Mouse (Mus musculus): ENCODE measurements at regions not wholly inside any gene's neighbourhood (a gene's known extent, or its start where the extent isn't known, plus 50 kb on each side); places are given as distances from the start of the nearest gene placed in this dataset.

DNA sequence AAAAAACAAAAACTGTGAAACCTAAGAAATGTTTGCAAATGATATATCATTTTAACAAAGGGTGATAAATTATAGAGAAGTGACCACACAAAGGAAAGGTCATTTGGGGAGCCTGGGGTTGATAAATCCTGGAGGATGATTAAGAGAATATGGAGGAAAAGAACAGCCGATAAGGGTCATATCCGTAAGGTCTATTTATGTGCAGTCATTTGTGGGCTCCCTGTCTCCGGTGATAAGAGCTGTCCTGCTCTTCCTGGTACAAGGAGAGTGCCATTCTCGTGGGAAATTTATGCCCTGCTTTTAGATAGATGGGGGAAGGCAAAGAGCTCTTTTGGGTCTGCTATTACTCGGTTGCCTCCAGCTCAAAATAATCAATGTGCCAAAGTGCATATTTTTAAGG, 175.9 kb upstream of the Jarid2 start:
- no peak for DNase-seq (ENCODE audit: low spot score in 2 of 2)

DNA sequence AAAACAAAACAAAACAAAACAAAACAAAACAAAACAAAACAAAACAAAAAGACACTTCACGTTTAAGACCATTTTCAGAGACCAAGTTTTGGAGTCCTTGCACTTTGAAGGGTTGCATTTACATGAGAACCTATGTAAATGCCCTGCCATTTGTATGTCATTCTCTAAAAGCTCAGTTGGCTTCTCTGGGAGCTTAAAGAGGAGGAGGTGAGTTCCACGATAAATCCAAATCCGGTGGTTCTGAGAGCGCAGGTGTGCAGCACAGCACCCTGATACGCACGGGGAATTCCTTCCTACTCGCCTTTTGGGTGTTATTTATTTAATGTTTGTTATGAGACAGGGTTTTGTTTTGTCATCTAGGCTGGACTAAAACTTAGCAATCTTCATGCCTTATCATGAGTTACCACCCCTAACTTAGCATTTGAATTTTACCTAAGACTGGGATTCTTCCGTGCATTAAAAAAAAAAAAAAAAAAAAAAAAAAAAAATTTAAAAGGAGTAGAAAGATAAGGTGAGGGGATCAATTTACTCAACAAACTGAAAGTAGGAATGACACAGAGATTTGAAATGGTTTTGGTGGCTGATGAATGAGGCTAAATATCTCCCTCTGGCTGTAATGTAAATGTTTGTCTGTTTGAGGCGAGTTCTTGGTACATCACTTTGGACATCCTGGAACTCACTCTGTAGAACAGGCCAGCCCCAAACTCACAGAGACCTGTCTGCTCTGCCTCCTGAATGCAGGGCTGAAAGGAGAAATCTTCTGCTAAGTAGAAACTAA, 174.4 kb upstream of the Jarid2 start:
- DNase-seq (ENCODE audit: low spot score in 2 of 2), result no peak

DNA sequence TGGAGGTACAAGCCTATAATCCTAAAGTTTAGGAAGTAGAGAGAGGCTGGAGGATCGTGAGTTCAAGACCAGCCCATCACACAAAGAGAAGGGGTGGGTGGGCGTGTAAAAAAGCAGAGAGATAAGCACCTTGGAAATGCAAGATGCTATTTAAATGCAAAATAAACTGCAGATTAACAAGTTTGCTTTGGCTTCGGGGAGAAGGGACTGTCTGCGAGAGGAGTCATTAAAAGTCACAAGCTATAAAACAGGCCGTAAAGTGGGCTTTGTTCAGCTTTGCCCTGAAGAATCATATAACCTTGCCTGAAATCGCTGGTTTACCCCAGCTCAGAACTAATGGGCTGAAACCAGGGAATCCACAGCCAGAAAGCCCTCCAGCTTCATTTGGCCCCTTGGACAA, 173.3 kb upstream of the Jarid2 start:
- no peak for DNase-seq (ENCODE audit: low spot score in 2 of 2)

DNA sequence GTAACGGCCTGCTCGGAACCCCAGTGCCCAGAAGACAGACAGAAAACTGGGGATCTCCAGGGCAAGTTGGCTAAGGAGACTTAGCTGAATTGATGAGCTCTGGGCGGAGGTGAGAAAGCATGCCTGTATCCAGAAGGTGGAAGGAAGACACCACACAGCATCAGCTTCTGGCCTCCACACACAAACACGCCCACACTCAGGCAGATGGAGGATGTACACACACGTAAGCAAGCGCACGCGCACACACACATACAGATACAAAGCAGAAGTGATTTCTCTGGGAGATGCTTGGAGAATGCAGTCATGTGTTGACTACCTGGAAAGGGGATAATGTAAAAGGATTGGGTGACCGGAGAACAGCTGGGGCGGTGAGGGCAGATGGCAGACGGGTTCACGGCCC, 171.2 kb upstream of the Jarid2 start:
- no peak for DNase-seq (ENCODE audit: low spot score in 2 of 2)

DNA sequence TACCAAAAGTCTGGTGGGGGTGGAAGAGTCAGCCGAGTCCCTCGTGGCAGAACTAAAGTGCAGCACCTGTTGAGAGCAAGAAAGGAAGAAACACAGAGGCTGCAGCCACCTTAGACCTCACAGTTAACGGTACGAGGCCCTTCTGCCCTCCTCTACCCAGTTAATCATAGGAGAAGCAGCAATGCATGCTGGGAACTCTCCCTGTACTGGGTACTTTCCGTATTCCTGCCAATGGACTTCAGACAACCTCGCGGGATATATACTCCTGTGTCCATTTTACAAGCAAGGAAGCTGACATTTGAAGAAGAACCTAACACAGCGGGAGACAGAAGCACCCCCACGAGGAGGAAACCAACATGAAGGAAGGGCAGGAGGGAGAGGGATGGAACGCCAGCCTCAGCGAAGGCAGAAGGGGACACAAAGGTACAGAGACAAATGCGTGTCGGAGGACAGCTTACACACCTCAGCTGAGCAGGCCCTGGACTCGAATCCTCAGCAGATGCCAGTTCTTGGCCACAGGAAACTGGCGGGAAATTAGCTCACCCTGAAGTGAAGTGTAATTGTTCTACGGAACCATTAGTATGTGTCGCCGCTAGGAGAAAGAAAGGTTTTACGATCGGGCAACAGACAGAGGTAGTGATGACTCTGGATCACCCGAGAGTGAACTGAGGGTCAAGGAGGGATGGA, 170.6 kb upstream of the Jarid2 start:
- DNase-seq (ENCODE audit: low spot score in 2 of 2), result no peak

DNA sequence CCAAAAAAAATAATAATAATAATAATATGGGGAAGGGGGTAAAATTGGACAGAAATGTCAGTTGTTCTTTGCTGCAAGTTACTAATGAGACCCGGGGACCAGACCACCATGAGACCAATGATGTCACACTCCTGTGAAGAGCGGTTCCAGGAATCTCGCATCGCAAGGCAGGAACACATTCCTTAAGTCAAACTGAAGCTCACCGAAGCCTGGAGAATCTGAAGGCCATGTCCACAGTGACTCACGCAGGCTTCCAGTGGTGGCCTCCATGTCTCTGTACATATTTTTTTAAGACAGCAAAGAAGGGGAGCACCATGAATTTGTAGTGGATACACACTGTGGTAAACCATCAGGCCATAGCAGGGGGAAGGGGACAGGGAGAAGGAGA, 170.1 kb upstream of the Jarid2 start:
- no peak for DNase-seq (ENCODE audit: low spot score in 2 of 2)

DNA sequence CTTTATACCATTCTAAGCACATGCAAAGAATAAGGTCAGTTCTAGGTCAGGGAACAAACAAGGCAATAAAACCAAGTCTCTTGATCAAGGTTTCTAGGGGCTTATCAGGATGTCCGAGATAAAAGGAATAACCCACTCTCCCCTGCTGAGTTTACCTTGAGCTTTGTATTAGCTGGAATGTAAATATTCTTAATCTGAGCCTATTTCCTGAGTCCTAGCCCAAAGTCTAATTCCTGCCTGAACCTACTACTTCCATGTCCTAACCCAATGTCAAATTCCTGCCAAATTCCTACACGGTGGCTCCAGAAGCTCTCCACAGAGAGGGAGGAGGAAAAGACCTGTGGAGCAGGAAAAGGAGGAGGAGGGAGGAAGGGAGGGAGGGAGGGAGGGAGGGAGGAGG, 169.6 kb upstream of the Jarid2 start:
- DNase-seq (ENCODE audit: low spot score in 2 of 2), result no peak

DNA sequence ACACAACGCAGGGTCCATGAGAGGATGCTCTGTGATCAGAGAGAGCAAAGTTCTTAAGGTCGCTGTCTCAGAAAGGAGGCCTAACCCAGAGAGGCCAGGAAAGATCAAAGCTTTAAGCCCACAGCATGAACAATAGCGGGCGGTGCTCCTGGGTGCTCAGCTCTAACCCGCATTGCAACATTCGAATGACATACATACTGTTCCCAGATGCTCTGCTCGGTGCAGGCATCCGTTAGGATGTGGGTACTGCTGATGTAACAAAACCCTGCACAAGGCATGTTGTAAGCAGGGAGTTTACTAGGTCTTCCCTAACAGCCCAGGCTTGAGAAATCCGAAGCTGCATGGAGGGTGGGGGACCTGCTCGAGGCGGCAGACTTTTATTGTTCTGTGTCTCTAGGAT, 164.6 kb upstream of the Jarid2 start:
- no peak for DNase-seq (ENCODE audit: low spot score in 2 of 2)

DNA sequence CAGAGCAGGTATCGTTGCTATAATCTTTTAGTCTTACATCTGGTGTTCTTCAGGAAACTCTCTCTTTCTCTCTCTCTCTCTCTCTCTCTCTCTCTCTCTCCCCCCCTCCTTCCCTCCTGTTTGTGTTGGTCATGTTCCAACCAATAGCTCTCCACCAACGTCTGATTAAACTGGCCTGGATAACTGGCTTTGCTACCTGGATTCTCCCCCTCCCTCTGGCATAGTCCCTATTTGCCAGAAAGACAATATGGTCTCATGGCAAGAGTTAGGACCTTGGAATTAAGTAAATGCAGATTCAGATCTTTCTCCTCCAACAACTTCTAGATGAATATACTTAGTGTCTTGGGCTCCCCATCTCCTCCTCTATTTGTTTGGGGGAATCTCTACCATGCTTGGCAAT, 161.6 kb upstream of the Jarid2 start:
- no peak for DNase-seq (ENCODE audit: low spot score in 2 of 2)

DNA sequence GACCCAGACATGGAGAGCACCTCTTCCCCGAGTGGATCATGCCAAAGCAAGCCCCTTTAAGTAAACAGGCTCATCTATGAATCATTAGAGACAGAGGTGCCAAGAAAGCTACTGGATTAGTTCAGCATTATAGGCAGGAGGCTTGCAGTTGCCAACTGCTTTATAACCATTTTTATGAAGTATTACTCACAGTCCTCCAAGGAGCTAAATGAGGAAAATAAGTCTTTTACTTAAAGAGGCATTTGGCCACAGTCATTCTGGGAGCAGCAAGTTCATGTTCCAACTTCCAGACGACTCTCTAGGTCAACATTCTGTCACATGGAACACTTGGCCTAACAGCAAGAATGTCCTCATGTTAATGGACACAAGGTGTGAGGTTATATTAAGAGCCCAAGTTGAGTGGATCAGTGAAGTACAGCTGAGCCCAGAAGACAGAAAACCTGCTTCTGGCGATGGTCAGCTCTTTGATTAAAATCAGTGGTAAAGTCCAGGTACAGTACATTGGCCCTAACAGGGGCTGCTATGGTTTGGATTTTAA, 160.0 kb upstream of the Jarid2 start:
- DNase-seq (ENCODE audit: low spot score in 2 of 2), result no peak

DNA sequence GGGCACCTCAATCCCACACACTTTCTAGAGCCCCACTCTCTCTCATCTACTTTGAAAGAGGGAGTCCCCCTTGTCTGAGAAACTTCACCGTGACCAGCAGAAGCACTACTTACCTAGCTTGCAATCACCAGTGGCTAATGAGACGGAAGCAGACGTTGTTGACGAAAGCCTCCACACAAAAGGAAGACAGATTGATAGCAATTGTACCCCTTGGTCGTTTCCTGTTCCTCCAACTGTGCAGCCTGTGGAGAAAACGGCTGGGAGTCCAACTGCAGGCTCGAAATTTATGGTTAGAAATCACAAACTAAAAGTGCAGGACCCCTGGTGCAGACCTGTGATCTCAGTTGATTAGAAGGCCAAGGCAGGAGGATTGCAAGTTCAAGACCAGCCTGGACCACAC, 155.8 kb upstream of the Jarid2 start:
- no peak for DNase-seq (ENCODE audit: low spot score in 2 of 2)

DNA sequence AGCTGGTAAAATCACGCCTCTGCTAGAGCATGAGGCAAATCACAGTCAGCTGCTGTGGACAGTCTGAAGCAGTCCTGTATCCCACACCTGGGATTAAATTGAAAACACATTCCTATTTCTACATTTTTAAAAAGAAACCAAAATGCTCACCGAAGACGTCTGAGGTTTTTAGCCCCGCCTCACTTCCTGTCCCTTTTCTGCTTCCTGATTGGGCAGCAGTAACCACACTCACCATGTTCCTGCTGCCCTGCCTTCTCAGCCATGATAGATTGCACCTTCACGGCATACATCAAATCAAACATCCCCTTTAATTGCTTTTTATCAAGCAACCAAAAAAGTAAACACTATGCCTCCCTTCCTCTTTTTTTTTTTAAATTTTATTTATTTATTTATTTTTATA, 150.1 kb upstream of the Jarid2 start:
- no peak for DNase-seq (ENCODE audit: low spot score in 2 of 2)

DNA sequence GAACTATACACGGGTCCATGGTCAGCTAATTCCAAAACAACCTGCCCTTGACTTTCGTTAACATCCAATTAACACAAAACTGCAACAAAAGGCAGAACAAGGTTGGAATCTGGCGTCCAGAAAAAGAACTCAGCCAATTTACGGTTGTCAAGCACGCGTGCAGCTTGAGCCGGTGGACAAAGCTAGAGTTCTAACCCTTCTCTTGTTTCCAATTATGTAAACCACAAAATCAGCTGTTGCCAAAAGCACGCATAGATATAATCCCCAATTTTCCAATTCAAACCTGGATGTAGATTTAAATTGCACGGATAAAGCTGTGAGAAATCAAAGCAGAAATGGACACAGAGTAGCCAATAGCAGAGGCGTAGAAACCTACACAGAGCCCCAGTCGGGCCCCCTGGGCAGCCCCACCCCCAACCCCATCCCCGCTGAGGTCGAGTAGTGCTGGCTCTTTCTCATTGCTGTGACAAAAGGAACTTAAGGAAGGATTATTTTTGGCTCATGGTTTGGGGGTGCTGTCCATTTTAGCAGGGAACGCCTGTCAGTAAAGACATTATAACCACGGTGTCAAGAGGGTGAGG, 149.0 kb upstream of the Jarid2 start:
- DNase-seq (ENCODE audit: low spot score in 2 of 2), result no peak

DNA sequence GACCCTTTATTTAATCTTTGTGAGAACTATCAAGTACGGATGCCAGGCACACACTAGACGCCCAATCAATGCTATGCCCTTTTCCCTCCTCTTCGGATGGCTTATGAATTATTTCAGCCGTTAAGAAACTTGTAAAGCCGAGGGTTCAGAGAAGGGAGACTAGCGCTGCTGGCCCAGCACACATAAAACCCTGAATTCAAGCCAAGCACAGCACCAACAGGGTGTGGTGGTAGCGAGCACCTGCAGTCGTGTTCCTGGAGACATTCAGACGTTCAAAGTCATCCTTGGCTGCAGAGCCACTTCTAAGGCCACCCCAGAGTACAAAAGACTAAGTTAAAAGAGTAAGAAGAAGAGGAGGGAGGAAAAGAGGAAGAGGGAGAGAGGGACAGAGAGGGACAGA, 148.5 kb upstream of the Jarid2 start:
- DNase-seq (ENCODE audit: low spot score in 2 of 2), result no peak

DNA sequence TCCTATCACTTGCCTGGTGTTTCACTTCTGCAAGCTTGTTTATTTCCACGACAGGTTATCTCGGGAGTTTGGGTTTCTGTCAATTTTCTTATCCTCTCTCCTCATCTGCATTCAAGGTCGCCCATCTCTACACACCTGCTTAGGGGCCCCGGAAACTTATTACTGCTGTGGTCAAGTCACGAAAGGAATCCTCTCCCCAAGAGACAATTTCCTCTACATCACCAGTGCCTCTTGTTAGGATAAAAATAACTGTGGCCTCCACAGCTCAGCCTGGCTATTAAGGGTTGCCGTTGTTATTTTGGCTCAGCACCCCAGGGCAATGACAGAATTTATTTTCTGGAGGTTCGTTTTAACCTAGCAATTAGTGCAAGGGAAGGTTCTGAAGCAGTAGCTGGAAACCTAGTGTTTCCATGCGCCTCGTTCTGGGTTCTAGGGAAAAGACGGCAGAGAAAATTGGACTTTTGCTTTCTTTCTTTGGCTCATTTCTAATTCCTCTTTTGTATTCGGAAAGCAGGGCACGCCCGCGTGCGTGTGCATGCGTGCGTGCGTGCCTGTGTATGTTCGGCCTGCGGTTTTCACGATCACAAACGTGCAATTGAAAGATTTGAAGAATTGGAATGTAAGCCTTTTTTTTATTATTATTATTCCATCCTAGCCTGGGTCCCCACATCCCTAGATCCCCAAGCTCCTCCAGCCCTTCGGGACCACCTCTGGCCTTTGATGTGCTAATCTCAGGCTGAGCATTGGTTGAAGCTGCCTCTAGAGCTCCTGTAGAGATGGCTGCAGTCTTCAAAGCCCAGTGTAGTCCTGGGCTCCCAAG, 147.1 kb upstream of the Jarid2 start:
- no peak for DNase-seq (ENCODE audit: low spot score in 2 of 2)

DNA sequence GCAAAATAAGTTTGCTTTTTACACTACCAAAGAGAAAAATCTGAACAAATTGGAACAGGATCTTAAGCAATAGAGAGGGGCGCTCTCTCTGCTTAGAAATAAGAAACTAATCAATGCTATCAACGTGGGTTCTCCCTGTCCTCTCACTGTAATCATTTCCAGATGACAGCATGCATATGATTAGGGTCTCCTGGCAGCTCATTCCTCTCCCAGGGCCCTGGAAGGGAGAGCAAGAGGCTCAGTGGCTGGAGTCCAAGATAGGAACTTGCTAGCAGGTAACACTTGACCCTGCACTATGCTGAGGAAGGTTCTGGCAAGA, 146.5 kb upstream of the Jarid2 start:
- DNase-seq (ENCODE audit: low spot score in 2 of 2), result no peak

DNA sequence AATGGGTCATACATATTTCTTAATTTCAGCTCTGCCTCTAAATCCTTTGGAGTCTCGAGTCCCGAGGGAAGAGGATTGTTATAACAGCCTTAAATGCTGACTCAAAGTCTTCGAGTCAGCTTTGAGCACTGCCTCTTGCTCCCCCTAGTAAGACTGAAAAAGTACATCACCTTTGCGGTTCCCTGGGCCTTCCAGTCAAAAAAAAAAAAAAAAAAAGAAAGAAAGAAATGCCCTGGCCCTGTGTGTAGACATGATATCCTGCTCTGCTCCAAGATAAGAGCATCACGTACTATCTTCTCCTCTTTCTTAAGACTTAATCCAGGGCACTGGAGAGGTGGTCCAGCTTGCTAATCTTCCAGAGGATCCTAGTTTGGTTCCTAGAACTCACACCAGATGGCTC, 145.7 kb upstream of the Jarid2 start:
- DNase-seq (ENCODE audit: low spot score in 2 of 2), result no peak

DNA sequence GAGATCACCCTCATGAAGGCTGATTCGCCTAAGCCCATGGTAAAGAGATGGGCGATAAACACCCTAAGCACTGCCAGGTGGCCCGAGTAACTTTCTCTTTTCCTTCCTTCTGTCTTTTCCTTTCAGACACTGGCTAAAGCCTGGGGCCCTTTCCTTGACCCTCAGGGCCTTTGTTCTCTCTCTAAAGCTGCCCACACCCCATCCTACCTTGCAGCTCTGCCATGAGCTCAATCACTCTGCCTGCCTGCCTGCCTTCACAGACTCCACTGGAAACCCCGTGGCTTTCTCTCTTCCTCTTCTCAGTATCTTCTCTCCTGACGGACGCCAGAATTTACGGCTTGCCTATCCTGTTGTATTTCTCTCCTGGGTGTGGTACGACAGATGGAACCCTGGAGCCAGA, 145.1 kb upstream of the Jarid2 start:
- DNase-seq (ENCODE audit: low spot score in 2 of 2), result no peak

DNA sequence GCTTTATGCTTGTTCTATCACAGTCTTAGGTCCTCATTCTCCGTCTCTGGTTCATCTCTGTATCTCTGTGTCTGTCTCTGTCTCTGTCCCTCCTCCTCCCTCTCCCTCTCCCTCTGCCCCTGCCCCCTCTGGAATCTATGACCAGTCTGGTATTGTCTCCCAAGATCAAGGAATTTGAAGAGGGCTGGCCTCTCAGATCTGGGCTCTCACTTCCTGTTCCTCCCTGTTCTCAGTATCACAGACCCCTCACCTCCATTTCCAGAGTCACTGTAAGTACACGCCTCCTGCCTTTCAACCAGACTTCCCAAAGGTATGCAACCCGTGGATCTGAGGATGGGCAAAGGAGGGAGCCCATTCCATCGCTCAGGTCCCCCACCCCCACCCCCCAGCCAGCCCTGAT, 144.7 kb upstream of the Jarid2 start:
- DNase-seq (ENCODE audit: low spot score in 2 of 2), result no peak

DNA sequence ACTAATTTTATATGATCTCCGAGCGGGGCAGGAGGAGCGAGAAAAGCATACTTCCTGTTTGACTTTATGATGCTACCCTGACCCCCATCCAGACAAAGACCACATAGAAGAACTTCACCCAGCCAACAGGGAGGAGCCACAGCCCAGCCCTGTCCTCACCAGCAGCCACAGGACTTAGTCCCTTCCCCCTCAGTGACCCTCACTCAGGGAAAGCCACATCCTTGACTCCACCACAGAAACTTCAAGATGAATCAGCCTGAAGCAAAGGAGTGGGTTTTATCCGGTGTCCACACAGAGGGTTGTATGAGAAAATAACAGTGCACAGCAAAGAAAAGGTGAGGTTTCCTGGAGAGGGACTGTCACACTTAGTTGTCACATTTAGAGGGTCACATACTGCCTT, 141.4 kb upstream of the Jarid2 start:
- DNase-seq (ENCODE audit: low spot score in 2 of 2), result no peak

DNA sequence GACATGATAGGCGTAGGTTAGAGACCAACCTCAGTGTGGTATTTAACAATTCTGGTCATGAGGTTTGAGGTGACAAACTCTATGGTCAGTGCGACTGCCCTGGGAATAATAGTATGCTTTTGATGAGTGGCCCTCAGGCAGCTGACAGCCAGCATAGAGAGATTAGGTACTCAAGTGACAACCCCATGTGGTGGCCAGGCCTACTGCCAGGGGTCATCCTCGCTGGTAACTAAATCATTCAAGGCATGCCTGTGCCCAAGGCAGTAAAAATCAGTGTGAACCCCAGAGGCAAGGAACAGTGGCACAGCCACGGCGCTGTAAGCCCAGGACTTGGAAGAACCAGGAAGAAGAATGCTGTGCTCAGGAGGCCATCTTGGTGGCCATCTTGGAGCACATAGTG, 134.6 kb upstream of the Jarid2 start:
- DNase-seq (ENCODE audit: low spot score in 2 of 2), result no peak

DNA sequence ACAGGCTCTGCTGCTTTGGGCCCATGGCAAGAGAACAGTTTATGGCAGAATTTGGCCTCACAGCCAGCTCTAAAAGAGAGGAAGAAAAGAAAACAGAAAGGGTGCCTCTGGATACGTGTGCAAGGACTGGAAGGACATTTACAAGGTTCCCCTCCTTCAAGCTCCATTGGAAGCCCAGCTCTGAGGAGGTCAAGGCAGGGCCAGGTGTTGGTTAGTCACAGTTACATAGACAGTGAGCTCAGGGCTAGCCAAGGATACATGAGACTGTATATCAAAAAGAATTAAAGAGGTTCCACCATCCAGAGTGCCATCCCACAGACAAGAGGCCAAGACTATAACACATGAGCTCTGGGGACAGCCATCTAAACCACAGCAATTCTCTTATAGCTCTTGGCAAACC, 131.6 kb upstream of the Jarid2 start:
- DNase-seq (ENCODE audit: low spot score in 2 of 2), result no peak

Measured in spleen, postnatal 10 days (tissue).